Mouse (Mus musculus): ENCODE measurements around the gene Clcn1.

- no peak for TF ChIP-seq CTCF (IDR thresholded peaks at IDR 0.05)
- TF ChIP-seq EP300 (IDR thresholded peaks at IDR 0.05) = no peak
These were observed 64.7 kb downstream of the Clcn1 start for GRCm38 (mm10) chr6:42350968-42351775.
